ENCODE assay signal across 14 mouse cellular contexts in the genomic region with DNA sequence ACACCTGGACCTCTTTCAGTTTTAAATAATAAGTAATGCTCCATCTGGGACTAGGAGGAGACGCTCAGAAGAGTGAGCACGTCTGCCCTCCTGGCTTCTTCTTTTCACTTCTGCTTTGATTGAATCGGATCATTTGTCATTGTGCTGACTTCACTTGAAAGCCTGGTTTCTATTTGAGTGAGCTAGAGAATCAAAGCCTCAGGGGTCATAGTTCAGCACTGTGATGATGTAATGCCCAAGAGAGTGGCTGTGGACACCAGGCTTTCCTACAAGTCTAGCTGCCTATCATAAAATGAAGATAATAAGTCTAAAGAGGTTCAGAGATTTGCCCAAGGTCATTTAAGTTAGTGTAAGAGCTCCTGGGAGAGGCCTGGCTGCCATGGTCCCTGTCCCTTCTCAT. TPM values are rescaled to one million over a fixed set of nuclear protein-coding genes. Genes with fewer than 3 reads are reported as not detected.
A peak's percentile ranks its signal among the peaks of the same experiment; 100 is the strongest.
DNase-seq lines count a peak whose midpoint lies in the region; ATAC-seq and TF ChIP-seq lines count a peak whose summit lies in the region.
"Had no signal": no experiment of that assay in that cellular context is flagged by ENCODE, and none has a peak within 500 bp of the region (broad histone marks: within the 10 kb centered on the region; RNA-seq: fewer than 3 reads in every experiment).

No protein-coding gene starts in this region.

- no peak overlapping the region for H3K27ac ChIP-seq in kidney, embryonic 15.5 days
- H3K27ac ChIP-seq in macrophage: 0 out of 2 replicates have a peak overlapping the region, but pooled peaks have one; percentile 10
- H3K27ac ChIP-seq in cerebellum, adult 2 months (ENCODE audit: insufficient read depth, low read length): no peak overlapping the region
- H3K27ac ChIP-seq: hindbrain, embryonic 13.5 days had no signal

- whole genome bisulfite sequencing in kidney, embryonic 15.5 days: 29% methylated on average over 3 of the region's 3 CpGs
- WGBS in macrophage (ENCODE audit: missing documents): 28% methylated on average over 3 of the region's 3 CpGs
- 25% methylated on average over 3 of the region's 3 CpGs for WGBS in cerebellum, adult 2 months

- DNase-seq in kidney, adult 8-10 months: peak; percentile 53 to 62
- peak; percentile 2 for DNase-seq in adipocyte (ENCODE audit: low spot score)
- peak; percentile 63 for DNase-seq in embryo, embryonic 11 days
- no peak for DNase-seq in cerebellum, adult 2 months
- DNase-seq in right cerebral cortex, postnatal 36 days (ENCODE audit: low spot score in 2 of 2): no peak
- DNase-seq: cerebellum, postnatal 25 days; right cerebral cortex, postnatal 14 days had no signal

- no peaks in the 10 kb centered on the region for H3K27me3 ChIP-seq in kidney, embryonic 15.5 days
- no peaks in the 10 kb centered on the region for H3K27me3 ChIP-seq in cerebellum, adult 2 months (ENCODE audit: control insufficient read depth, insufficient read depth, low read length)
- H3K27me3 ChIP-seq: hindbrain, embryonic 13.5 days had no signal

- H3K9me3 ChIP-seq in kidney, embryonic 15.5 days (replicated peaks): no peaks in the 10 kb centered on the region
- H3K9me3 ChIP-seq: hindbrain, embryonic 13.5 days had no signal

- TF ChIP-seq POLR2A in cerebellum, adult 2 months (IDR thresholded peaks at IDR 0.05; ENCODE audit: borderline replicate concordance, insufficient read depth, low read length): no peak

- no peaks in the 10 kb centered on the region for H3K79me2 ChIP-seq in macrophage (ENCODE audit: inconsistent target)

- TF ChIP-seq CTCF in cerebellum, adult 2 months (IDR thresholded peaks at IDR 0.05; ENCODE audit: borderline replicate concordance, insufficient read depth, low read depth, low read length): no peak

- H3K4me2 ChIP-seq in kidney, embryonic 15.5 days: no peak overlapping the region
- H3K4me2 ChIP-seq: hindbrain, embryonic 13.5 days had no signal

- H3K4me3 ChIP-seq in kidney, embryonic 15.5 days (replicated peaks): no peak overlapping the region
- H3K4me3 ChIP-seq in macrophage (ENCODE audit: inconsistent target): no peak overlapping the region
- H3K4me3 ChIP-seq in cerebellum, adult 2 months (replicated peaks; ENCODE audit: insufficient read depth, low read depth, low read length): no peak overlapping the region
- H3K4me3 ChIP-seq: hindbrain, embryonic 13.5 days had no signal

- no peak overlapping the region for H3K9ac ChIP-seq in kidney, embryonic 15.5 days
- H3K9ac ChIP-seq: hindbrain, embryonic 13.5 days had no signal

- no peaks in the 10 kb centered on the region for H3K36me3 ChIP-seq in kidney, embryonic 15.5 days
- no peaks in the 10 kb centered on the region for H3K36me3 ChIP-seq in macrophage (ENCODE audit: inconsistent target)
- H3K36me3 ChIP-seq: hindbrain, embryonic 13.5 days had no signal

- no peaks in the 10 kb centered on the region for H3K4me1 ChIP-seq in kidney, embryonic 15.5 days
- no peaks in the 10 kb centered on the region for H3K4me1 ChIP-seq in cerebellum, adult 2 months (ENCODE audit: control insufficient read depth, insufficient read depth, low read length)
- H3K4me1 ChIP-seq: hindbrain, embryonic 13.5 days had no signal

- ATAC-seq in kidney, embryonic 15.5 days (replicated peaks; ENCODE audit: low FRiP score): no peak

RNA-seq across cellular contexts. Expression of a gene that starts 5.2 kb away (rescaled TPM):
- 0.17 and 0.19 TPM in 2 replicates for polyA plus RNA-seq in kidney, embryonic 15.5 days (2015; fragmentation: Nextera tagmentation; extraction: Ambion mirVana)
- total RNA-seq in macrophage (2018; cell fraction: chromatin; rRNA removed): not detected
- total RNA-seq in macrophage (2018; cell fraction: cytosol; rRNA removed): not detected
- not detected for total RNA-seq in macrophage (2018; cell fraction: nucleus; rRNA removed)
- polyA plus RNA-seq in macrophage (2018): not detected in 3 replicates
- polyA plus RNA-seq in cerebellum, adult 2 months (2012; rRNA removed): not detected in 2 replicates
- total RNA-seq: adrenal gland, postnatal 36 days; ES-E14; granulocyte monocyte progenitor cell, adult 5-6 weeks had no signal
- polyA plus RNA-seq: forebrain, embryonic 11.5 days; hindbrain, embryonic 13.5 days had no signal

RNA-seq across cellular contexts. Expression of a gene that starts 23.4 kb away (rescaled TPM):
- polyA plus RNA-seq in kidney, embryonic 15.5 days (2015; fragmentation: Nextera tagmentation; extraction: Ambion mirVana): 3.0 and 3.1 TPM in 2 replicates
- not detected for total RNA-seq in macrophage (2018; cell fraction: chromatin; rRNA removed)
- total RNA-seq in macrophage (2018; cell fraction: cytosol; rRNA removed): not detected
- not detected for total RNA-seq in macrophage (2018; cell fraction: nucleus; rRNA removed)
- not detected in 3 replicates for polyA plus RNA-seq in macrophage (2018)
- not detected in 2 replicates for polyA plus RNA-seq in cerebellum, adult 2 months (2012; rRNA removed)
- total RNA-seq: granulocyte monocyte progenitor cell, adult 5-6 weeks had no signal
- polyA plus RNA-seq: forebrain, embryonic 11.5 days; hindbrain, embryonic 13.5 days had no signal

RNA-seq across cellular contexts. Expression of a gene that starts 48.1 kb away (rescaled TPM):
- 32.5 and 48.2 TPM in 2 replicates for polyA plus RNA-seq in kidney, embryonic 15.5 days (2015; fragmentation: Nextera tagmentation; extraction: Ambion mirVana)
- total RNA-seq in macrophage (2018; cell fraction: chromatin; rRNA removed): 10 to 100 TPM in 18 of 26 experiments, 1 to 10 TPM in 8; 4.5 to 30.9 (median 13.0) TPM
- total RNA-seq in macrophage (2018; cell fraction: cytosol; rRNA removed): 10 to 100 TPM; 17.3 to 22.6 (median 20.4) TPM
- total RNA-seq in macrophage (2018; cell fraction: nucleus; rRNA removed): 10 to 100 TPM in 24 of 26 experiments, 1 to 10 TPM in 2; 8.5 to 32.7 (median 14.7) TPM
- polyA plus RNA-seq in macrophage (2018): 11.1 to 21.2 TPM (median 19.5 TPM) in 3 replicates
- polyA plus RNA-seq in cerebellum, adult 2 months (2012; rRNA removed): 10.9 TPM in 2 replicates

RNA-seq across cellular contexts. Expression of a gene that starts 51.7 kb away (rescaled TPM):
- 72.5 and 76.1 TPM in 2 replicates for polyA plus RNA-seq in kidney, embryonic 15.5 days (2015; fragmentation: Nextera tagmentation; extraction: Ambion mirVana)
- not detected for total RNA-seq in macrophage (2018; cell fraction: chromatin; rRNA removed)
- total RNA-seq in macrophage (2018; cell fraction: cytosol; rRNA removed): not detected
- not detected for total RNA-seq in macrophage (2018; cell fraction: nucleus; rRNA removed)
- not detected in 3 replicates for polyA plus RNA-seq in macrophage (2018)
- 0.11 and 0.22 TPM in 2 replicates for polyA plus RNA-seq in cerebellum, adult 2 months (2012; rRNA removed)
- total RNA-seq: granulocyte monocyte progenitor cell, adult 5-6 weeks had no signal

RNA-seq across cellular contexts. Expression of a gene that starts 53.5 kb away (rescaled TPM):
- 0.22 TPM in 1 of 2 replicates, not detected in the other for polyA plus RNA-seq in kidney, embryonic 15.5 days (2015; fragmentation: Nextera tagmentation; extraction: Ambion mirVana)
- not detected for total RNA-seq in macrophage (2018; cell fraction: chromatin; rRNA removed)
- not detected for total RNA-seq in macrophage (2018; cell fraction: cytosol; rRNA removed)
- not detected for total RNA-seq in macrophage (2018; cell fraction: nucleus; rRNA removed)
- not detected in 3 replicates for polyA plus RNA-seq in macrophage (2018)
- not detected in 2 replicates for polyA plus RNA-seq in cerebellum, adult 2 months (2012; rRNA removed)
- total RNA-seq: adrenal gland, postnatal 36 days; granulocyte monocyte progenitor cell, adult 5-6 weeks had no signal
- polyA plus RNA-seq: forebrain, embryonic 11.5 days; hindbrain, embryonic 13.5 days had no signal

Comparison
In these comparisons a context has a peak if more than half of its experiments do, and no peak if none do; other contexts are left out.
1. DNase-seq: peak in kidney, adult 8-10 months (2 of 2), adipocyte (single experiment) and embryo, embryonic 11 days (single experiment); none in cerebellum, adult 2 months (0 of 2) and right cerebral cortex, postnatal 36 days (0 of 2).